Mouse (Mus musculus): ENCODE measurements around the gene Fras1.

Gene Fras1

GRCm38 (mm10) chr5:96373567-96373985 lies at the start of gene Fras1:
Fras1 (plus strand) TSS chr5:96373955.
- CTCF ChIA-PET = interaction anchor here in 2 of 4 experiments (0.6 to 0.8 kb wide), 2 partner anchors 94 to 183 kb away, joined by 3 read pairs; no protein-coding TSS in a partner anchor

DNA sequence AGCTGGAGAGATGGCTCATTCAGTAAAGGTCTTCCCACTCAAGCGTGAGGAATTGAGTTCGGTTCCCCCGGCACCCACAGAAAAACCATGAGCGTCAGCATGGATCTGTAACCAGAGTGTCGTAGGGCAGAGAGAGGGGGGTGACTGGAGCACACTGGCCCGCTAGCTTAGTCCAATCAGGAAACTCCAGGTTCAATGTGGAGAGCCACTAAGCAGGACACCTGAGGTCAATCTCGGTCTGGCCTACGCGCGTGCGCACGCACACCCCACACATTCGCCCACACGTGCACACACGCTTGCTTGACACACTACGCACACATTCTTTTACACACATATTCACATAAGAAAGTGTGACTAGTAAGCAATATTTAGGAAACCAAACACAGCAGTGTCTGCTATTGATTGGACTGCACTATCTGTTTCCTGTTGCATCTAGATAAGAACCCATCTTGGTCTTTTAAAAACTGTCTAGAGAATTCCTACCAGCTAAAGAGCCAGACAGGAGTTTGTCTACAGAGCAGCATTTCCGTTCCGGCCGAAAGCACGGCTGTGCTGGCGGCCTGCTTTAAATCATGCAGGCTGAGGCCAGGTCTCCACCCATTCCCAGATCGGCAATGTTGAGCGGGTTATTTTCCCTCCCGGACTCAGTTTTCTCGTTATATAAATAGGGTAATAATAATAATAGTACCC lies 42.6 kb upstream of the Fras1 start:
- POLR2A ChIA-PET = no interaction called here
- CTCF ChIA-PET = no interaction called here

More at GRCm38 (mm10) chr5:96373567-96373985, at the start of gene Fras1:
- POLR2A ChIA-PET = interaction anchor here in 1 of 4 experiments (0.6 to 1.4 kb wide), 2 partner anchors 164 to 593 kb away, joined by 3 to 4 read pairs; partner anchors contain the start of gene Mrpl1

DNA sequence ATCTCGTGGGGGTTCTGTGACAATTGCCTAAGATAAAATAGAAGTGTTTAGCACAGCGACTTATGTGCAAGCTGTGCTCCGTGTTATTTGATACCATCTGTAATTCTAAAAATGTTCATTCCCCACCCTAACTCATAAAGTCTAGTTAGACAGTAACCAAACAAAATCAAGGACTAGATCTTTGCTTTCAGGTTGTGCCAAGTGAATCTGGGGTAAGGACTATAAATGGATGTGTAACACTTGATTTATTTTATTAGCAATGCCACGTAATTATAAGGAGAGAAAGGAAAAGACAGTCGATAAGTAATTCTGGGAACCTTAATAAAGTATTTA lies 42.1 kb upstream of the Fras1 start:
- ChIA-PET CTCF (no interaction called here), POLR2A (no interaction called here)

DNA sequence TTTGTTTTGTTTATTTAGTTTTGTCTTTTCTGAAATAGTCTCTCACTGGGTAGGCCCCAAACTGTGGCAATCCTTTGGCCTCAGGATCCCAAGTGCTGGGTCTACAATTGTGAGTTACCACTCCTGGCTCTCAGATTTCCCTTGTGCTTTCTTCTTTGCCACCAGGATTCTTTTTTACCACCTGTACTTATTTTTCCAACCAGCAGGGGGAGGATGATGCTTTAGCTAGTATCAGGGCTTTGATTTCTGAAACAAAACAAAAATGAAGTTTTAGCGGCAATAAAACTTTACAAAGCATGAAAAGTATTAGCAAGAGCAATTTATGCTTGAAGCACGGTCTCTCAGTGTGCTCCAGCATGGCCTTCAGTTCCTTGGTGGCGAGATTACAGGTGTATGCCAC lies 39.8 kb upstream of the Fras1 start:
- ChIA-PET CTCF (interaction anchor here in 1 of 4 experiments (0.8 kb wide), 1 partner anchor 518 kb away, joined by 3 read pairs; no protein-coding TSS in a partner anchor), POLR2A (no interaction called here)

GRCm38 (mm10) chr5:96340564-96340963 lies 33.2 kb upstream of the Fras1 start:
- ChIA-PET CTCF (no interaction called here), POLR2A (no interaction called here)

DNA sequence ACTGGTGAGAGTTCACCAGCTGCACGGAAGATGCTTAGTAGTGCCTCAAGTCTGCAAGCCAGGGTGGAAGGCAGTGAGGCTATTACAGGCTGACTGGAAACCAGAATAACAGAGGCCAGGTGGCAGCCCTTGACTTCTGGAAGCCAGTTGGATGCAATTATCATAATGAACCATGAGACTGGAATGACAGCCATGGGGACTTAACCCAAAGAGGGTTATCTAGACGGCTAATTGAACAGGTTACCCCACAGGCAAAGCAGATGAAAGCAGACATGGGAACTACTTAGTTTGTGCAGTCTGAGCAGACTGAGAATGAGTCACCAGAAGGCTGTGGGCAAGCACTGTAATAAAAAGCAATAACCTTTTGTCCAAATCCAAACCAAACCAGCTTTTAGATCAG lies 28.8 kb upstream of the Fras1 start:
- CTCF ChIA-PET = no interaction called here

DNA sequence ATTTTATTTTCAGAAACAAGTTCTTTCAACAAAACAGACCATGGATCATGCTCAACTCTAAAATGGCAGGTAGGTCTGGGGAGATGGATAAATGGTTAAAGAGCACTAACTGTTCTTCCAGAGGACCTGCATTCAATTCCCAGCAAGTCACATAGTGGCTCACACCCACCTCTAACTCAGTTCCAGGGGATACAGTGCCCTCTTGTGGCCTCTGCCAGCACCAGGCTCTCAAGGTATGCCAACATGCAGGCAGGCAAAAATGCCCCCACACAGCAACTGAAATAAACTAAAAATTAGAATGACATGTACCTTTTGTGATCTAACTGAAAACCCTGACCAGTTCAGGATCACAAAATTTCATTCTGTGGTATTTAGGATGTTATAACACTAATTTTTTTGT lies 21.8 kb upstream of the Fras1 start:
- POLR2A ChIA-PET = no interaction called here
- CTCF ChIA-PET = interaction anchor here in 1 of 4 experiments (0.6 kb wide), 1 partner anchor 90 kb away, joined by 3 read pairs; no protein-coding TSS in a partner anchor

More for the DNA sequence above, 28.8 kb upstream of the Fras1 start:
- POLR2A ChIA-PET = no interaction called here

GRCm38 (mm10) chr5:96363950-96364349 lies 9.8 kb upstream of the Fras1 start:
- CTCF ChIA-PET = no interaction called here
- POLR2A ChIA-PET = no interaction called here

- POLR2A ChIA-PET = no interaction called here
- CTCF ChIA-PET = no interaction called here
Measured at GRCm38 (mm10) chr5:96365590-96365989, 8.2 kb upstream of the Fras1 start.

DNA sequence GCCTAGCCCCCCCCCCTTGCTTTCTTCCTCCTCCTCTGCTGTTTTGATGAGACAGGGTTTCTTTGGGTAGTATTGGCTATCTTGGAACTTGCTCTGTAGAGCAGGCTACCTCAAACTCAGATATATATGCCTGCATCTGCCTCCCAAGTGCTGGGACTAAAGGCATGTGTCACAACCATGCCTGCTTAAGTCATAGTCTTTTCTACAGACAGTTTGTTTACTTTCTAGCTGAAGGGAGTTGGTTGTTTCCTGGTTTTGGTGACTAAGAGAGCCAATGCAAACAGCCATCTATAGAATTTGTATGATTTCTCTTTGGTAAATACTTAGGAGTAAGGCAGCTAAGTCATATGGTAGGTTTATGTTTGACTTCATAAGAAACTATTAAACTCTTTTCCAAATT lies 6.5 kb upstream of the Fras1 start:
- CTCF ChIA-PET = interaction anchor here in 1 of 4 experiments (0.6 kb wide), 1 partner anchor 63 kb away, joined by 3 read pairs; no protein-coding TSS in a partner anchor
- POLR2A ChIA-PET = no interaction called here

- POLR2A ChIA-PET = interaction anchor here in 1 of 4 experiments (0.6 to 1.4 kb wide), 2 partner anchors 163 to 594 kb away, joined by 3 to 4 read pairs; partner anchors contain the start of gene Mrpl1
- CTCF ChIA-PET = no interaction called here
Measured at GRCm38 (mm10) chr5:96373106-96373505, 649 bp upstream of the Fras1 start.

DNA sequence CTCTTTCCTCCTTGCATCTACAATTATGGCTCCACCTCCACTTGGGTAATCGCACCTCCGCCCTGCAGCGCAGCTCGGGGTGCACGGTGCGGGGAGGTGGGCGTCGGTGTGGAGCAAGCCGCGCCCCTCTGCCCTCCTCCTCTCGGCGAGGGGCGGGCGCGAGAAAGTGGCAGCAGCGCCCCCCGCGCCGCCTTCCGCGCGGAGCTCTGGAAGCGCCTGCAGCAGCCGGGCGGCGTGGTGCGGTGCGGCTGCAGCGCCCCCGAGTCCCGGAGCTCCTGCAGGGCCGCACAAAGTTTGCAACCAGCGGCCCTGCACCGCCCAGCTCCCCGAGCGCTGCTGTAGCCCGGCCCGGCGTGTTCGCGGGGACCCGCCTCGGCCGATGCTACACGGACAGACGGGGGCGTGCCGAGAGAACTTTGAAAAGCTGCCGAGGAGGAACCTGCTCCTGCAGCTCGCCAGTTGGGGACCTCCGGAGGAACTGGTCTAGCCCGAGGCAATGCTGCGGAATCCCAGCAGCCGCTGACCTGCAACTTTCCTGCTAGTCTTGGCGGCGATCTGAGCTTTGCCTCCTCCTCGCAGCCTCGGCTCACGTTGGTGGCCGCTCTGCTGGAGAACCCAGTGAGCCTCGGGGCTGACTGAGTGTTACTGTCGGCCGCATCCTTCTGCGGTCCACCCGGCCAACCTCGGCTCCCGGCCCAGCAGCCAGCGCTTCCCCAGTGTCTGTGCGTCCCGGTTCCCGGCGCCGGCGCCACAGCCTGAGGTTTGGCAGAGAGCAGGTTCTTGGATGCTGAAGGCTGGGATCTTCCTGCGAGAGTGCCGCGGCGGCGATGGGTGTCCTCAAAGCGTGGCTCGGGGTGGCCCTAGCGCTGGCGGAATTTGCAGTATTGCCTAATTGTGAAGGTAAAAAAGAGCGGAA lies 489 bp downstream of the Fras1 start:
- ChIA-PET POLR2A (interaction anchor here in 1 of 4 experiments (1.4 kb wide), 1 partner anchor 165 kb away, joined by 4 read pairs; the partner anchor contains the start of gene Mrpl1), CTCF (interaction anchor here in 2 of 4 experiments (0.6 to 0.9 kb wide), 3 partner anchors 13 to 183 kb away, joined by 3 read pairs; no protein-coding TSS in a partner anchor)

- ChIA-PET CTCF (interaction anchor here in 1 of 4 experiments (1.0 to 1.9 kb wide), 2 partner anchors 66 to 302 kb away, joined by 4 read pairs; no protein-coding TSS in a partner anchor), POLR2A (interaction anchor here in 1 of 4 experiments (0.6 to 0.7 kb wide), 2 partner anchors 77 to 212 kb away, joined by 4 read pairs; no protein-coding TSS in a partner anchor)
Measured at GRCm38 (mm10) chr5:96375391-96375831, 1.7 kb downstream of the Fras1 start.

DNA sequence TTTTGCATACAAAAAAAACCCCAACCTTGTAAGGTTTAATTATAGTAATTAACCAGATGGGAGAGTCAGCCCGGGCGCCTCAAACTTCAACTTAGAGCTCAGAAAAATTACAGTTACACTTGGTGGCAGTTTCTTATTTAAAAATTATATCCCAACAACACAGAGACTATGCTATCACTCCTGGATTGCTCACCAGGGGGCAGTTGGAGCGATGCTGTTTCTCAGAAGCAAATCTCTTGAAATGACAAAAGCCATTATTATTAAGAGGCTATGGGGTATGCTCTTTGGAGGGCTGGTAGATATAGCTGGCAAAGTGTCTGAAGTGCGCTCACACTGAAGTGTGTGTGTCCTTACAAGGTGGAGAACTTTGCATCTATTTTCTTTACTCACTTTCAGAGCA lies 2.5 kb downstream of the Fras1 start:
- CTCF ChIA-PET = interaction anchor here in 1 of 4 experiments (1.0 to 1.9 kb wide), 2 partner anchors 302 to 390 kb away, joined by 3 to 4 read pairs; no protein-coding TSS in a partner anchor
- POLR2A ChIA-PET = interaction anchor here in 1 of 4 experiments (0.6 kb wide), 1 partner anchor 76 kb away, joined by 4 read pairs; no protein-coding TSS in a partner anchor

GRCm38 (mm10) chr5:96386138-96386933 lies 12.6 kb downstream of the Fras1 start:
- CTCF ChIA-PET = no interaction called here
- POLR2A ChIA-PET = no interaction called here

DNA sequence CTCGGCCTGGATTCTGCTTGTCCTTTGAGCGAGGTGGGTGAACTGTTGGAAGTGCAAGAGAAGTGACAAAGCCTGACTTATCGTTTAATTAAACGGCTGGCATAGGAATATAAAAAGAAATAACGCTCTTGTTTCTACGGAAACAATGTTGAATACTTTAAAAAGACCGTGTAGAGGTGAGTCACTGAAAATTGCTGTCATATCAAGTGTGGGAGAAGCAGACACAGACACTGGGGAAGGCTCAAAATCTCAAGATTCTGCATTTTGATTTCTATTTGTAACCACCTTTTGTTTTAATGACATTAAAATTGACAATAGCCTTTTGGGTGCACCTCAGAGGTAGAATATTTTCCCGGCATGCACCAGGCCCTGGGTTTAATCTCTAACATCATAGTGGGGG lies 14.6 kb downstream of the Fras1 start:
- ChIA-PET POLR2A (no interaction called here), CTCF (no interaction called here)

- CTCF ChIA-PET = no interaction called here
- POLR2A ChIA-PET = no interaction called here
Measured at GRCm38 (mm10) chr5:96389963-96390623, 16.3 kb downstream of the Fras1 start.

DNA sequence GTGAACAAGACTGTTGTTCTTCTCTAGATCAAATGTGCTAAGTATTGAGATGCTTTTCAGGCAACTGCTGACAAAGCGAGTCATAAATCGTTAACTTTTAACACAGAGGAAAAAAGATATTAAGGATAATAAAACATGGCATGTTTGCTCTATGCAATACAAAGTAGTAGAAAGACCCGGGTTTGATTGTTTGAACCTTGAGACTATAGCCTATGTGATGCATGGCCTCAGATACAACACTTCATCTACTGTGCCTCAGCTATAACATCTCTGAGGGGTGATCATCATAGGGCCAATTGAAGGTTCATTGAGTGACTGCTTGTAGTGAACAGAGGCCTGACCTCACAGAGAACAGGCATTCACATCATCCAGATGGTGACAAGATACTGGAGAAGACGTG lies 17.3 kb downstream of the Fras1 start:
- ChIA-PET CTCF (no interaction called here), POLR2A (interaction anchor here in 1 of 4 experiments (0.7 kb wide), 1 partner anchor 64 kb away, joined by 5 read pairs; no protein-coding TSS in a partner anchor)

DNA sequence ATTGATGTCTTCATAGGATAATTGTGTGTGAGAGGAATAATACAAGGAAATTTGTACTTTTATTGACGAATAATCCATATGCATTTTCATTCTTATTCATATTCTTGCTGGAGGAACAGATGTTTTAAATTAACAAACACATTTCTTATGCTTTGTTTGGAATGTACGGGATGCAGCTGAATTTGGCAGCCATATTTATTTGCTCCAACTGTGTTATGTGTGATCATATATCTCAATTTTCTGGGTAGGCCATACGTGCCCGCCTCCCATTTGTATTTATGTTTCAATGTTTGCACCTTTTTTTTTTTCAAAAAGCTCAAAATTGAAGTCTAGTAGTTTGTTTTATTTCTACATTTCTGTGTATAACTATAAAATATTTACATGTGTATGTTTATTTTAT lies 21.2 kb downstream of the Fras1 start:
- ChIA-PET CTCF (no interaction called here), POLR2A (no interaction called here)
